Mouse (Mus musculus): ENCODE measurements around the gene Skida1.

The Skida1 gene

DNA sequence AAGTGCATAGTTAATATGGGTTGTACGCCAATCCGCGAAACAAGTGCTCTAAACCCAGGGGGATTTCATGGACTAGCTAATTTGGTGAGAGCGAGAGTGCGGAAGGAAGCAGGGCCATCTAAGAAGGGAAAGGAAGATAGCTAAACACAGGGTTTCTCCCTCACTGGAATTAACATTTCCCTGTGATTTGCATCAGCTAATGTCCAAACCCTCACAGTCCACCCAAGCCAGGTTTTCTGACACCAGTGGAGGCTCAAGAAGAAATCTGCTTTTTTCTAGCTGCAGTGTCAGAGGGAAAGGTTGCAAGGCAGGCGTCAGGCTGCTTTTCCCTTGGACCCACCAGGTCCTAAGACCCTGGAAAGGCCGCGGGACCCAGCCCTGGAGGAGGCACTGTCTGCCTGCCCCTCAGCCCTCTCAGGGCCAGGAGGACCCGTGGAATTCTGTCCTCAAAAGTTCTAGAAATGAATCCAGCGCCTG, 9.9 kb downstream of the Skida1 start:
- no peak for DNase-seq (ENCODE audit: low spot score)

DNA sequence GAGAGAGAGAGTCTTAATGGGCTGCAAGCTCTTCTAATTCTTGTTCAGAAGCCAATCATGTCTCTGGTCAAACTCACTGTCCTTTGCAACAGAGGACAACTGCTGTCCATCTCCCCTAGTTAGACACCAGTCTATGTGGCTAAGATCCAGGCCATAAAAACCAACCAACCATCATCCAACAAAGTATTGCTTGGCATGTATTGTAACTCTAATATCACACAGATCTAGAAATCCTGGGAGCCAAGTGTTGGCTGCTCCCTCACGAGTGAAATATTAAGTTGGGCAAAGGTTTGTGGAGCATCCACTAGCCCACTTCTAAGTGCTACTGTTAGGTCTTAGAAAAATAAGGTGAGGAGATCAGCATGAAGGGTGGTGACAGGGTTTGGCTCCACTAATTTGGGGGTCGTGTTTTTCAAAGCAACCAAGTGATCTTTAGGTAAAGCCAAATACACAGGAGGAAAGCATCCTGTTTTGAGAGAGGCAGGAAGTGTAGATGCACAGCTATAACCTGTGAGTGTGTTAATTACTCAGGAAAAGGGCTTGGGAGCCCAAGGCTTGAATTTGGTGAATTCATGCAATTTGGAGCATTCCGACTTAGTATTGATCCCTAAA, 10.6 kb downstream of the Skida1 start:
- no peak for DNase-seq (ENCODE audit: low spot score)

DNA sequence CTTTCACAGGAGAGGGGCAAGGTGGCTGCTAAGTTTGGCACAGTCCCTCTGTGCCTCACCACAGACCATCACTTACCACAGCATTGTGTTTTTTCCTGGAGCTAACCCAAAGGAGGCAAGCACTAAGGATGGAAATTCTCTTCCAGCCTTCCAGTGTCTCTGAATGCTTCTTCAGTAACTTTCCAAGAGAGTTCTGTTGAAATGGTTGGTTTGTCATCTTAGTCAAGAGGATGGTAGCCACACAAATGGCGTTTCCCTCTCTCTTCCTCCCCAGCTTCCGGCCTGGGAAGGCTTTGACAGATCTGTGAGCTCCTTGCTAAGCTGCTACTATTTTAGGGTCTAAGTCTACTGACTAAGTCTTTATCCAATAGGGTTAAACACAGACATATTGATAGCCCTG, 11.4 kb downstream of the Skida1 start, which contains the start of gene A930004D18Rik:
A930004D18Rik (minus strand) TSS at position 247 of the 400 bp plus-strand sequence.
- no peak for DNase-seq (ENCODE audit: low spot score)

DNA sequence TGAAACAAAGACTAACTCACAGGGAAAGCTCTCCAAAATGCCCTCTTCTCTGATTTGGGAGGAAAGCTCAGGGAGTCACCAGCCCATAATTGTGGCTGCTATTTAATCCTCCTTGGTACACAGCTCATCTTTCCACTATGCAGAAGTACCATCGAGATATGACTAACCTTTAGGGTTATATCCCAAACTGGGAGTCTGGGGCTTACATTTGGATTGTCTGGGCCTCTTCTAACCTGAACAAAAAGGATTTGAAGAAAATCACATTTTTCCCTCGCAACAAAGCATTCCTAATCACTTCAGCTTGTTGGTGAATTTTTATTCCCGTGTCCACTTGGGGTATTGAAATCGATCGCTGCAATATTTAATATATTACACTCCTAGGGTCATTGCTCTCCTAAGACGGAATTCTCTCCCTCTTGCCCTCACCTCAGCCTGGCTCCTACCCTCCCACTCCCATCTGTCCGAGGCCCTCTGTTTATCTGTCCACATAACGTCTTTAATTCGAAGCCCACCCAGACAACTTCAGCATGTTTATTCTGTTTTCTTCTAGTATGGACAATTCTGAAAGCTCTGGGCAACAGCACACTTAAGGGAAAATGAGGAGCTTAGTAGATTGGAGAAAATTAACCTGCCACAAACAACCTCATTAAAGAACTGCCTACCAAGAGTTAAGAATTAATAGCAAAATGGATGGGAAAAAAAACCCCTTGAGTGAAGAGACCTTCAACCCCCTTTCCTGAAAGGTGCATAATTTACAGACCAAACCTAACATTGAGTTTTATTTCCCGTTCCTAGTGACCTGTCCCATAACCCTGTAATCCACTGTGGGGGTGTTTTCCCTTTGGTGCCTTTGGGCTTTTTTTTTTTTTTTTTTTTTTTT, 14.2 kb downstream of the Skida1 start:
- DNase-seq (ENCODE audit: low spot score): no peak

DNA sequence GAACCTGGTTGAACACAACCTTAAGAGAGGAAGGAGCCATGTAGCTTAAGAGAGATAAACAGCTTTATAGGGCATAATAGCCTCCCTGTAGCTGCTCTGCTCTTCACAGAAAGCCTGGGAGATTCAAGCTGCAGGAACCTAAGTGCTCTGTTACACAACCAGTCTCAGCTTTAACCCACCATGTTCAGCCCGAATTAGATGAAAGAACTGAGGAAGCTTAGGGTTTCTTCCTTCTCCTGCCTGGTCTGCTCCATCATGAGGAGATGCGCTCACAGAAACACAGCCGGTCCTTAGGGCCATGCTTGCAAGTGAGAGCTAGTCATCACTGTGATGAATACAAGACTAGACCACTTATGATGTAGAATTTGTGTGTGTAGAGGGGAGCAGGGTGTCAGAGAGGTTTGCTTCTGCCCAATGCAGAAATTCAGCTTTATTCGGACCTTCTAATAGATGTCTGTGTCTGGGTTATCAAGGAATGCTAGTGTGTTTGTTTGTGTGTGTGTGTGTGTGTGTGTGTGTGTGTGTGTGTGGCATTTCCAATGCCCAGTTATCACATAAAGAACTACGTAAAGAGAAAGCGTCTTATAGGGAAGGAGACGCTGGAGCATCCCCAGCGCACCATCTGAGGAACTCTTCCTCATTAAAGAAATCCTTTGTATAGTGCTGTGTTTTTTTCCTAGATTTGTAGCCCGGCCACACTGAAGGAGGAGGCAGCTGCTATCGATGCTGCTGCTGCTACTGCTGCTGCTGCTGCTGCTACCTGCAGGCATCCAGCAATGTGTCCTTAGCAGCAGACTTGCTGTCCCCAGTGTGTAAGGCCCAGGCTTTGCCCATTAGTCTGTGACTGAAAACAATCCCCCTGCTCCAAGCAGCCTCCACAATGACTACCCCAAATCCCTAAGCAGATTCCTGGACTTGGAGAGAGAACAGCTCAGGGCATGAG, 15.4 kb downstream of the Skida1 start:
- DNase-seq (ENCODE audit: low spot score): no peak

DNA sequence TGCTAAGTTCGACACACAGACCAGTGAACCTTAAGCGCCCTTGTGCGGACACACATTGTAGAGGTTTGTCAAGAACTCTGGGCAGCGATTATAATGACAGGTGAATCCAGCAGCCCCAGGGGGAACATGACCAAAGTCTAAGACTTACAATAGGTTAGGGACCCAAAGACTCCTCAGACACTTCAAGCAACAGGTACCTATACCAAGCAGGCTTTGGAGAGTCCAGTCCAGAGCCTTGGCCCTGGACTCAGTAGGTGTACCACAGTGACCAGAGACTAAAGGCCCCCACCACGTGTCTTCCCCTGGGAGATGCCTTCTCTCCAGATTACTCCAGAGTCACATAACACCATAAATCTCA, 16.3 kb downstream of the Skida1 start:
- DNase-seq (ENCODE audit: low spot score): no peak

DNA sequence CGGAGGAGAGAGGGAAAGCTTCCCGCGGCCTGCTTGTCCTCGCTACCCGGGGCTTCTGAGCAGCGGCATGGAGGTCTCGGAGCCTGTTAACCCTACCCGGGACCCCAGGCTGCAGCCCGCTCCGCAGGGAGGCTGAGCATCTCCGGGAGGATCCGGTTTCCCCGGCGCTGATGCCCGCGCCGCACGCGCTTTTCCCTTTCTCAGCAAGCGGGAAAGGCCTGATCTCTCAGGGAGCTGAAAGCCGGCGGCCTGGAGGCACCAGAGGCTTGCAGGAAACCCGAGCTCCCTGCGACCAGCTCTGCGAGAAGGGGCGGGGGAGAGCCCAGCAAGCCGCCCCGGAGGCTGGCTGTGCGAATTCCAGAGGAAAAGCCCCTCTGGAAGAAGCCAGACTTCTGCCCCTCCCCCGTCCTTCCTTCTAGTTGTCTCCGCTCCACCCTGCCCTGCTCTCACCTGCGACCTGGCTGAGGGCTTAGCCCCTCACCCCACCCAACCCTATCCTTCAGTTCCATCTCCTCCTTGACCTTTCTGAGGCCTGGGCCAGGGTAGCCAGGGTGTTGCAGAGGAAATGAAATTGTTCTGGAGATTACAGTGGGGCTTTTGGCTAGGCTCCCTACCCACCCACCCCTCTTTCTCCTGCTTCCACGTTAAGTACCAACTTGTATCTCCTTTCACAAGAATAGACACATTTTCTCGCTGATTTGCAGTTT, 16.9 kb downstream of the Skida1 start:
- DNase-seq (ENCODE audit: low spot score): peak; percentile 55

DNA sequence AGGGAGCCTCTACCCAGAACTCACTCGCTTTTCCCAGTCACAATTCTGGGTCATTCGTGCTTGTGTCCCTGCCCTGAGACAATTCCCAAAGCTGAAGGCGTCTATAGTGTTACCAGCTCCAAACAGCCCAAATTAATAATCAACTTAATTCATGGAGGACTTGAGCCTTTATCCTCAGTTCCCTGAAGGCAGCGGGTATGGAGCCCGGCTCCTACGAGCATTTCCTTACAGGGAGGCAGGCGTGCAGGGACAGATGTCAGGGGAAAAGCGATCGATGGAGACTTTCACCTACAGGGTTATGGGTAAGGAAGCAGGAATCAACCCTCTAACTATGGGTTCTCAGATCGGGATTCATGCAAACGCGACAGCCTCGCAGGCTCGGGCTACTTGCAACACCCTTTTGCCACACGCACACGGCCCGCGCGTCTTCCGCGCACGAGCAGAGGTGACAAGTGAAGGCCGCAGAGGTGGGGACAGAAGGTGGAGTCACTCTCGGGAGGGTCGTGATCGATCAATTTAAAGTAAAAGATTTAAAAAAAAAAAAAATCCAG, 17.5 kb downstream of the Skida1 start:
- peak; percentile 39 for DNase-seq (ENCODE audit: low spot score)

DNA sequence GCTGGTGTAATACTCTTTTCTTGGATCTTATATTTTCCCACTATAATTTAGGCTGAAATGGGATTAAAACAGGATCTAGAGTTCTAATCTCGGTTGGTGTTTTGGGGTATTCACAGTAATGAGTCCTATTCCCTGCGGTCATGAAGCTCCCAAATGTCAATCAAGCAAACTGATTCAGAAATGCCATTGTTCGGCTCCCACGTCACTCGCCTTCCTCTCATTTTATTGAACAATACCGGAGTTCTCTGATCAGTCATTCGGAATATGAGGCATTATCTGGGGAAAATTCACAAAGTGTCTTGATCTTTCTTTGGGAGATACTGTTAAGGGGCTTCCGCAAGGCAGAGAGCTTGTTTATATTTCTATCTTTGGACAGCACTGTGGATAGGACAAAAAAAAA, 18.3 kb downstream of the Skida1 start:
- no peak for DNase-seq (ENCODE audit: low spot score)

DNA sequence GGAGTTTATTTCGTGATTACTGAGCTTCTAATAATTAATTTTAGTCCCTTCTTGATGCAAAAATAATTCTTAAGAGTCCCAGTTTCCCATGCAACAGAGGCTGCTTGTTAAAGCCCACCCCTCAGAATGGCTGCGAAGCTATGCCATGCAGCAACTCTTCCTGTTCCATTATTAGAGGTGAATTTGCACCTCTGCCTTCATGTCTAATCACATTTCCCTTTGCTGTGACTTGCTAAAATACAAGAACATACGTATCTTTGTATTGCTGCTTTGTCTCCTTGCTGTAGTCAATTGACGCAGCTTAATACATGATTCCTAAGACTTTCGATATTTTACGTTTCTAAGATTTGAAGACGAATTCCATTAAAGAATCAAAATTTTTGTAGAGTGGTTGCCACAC, 19.2 kb downstream of the Skida1 start:
- DNase-seq (ENCODE audit: low spot score): no peak

DNA sequence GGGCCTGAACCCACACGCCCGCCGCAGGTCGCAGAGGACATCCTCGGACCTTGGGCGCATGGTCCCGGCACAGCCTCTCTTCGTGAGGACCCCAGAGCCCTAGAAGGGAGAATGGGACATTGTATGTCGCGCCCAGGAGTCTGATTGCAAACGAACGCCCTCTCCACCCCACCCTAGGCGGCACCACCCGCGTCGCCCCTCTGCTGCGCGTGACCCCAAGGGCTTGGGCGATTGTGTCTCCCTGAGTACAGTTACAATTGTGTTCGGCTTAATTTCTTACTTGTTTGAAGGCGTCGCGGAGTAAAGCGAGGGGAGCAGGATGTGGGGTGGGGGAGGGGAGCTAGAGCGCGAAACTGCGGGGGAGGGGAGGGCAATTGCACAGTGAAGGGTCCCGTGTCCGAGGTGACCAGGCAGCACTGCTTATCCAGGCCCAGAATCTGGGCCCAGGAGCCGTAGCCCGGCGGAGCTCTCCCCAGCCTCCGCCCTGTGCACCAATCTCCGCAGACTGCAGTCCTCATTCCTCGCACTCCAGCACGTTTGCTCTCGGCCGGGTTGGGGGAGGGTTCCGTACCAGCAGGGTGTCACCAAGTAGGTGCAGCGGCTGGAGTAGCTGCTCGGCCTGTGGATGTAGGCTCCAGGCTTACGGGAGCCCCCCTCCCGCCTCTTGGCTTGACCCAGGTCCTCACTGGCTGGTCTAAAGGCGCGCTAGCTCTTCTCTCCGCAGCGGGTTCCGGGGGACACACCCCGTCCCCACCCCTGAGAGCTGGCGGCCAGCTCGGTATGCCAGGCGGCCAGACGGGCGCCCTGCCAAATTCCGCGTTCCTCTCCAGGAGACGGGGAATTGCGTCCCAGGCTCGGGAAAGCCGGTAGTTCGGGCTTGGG, 20.5 kb downstream of the Skida1 start:
- peak; percentile 89 for DNase-seq (ENCODE audit: low spot score)

DNA sequence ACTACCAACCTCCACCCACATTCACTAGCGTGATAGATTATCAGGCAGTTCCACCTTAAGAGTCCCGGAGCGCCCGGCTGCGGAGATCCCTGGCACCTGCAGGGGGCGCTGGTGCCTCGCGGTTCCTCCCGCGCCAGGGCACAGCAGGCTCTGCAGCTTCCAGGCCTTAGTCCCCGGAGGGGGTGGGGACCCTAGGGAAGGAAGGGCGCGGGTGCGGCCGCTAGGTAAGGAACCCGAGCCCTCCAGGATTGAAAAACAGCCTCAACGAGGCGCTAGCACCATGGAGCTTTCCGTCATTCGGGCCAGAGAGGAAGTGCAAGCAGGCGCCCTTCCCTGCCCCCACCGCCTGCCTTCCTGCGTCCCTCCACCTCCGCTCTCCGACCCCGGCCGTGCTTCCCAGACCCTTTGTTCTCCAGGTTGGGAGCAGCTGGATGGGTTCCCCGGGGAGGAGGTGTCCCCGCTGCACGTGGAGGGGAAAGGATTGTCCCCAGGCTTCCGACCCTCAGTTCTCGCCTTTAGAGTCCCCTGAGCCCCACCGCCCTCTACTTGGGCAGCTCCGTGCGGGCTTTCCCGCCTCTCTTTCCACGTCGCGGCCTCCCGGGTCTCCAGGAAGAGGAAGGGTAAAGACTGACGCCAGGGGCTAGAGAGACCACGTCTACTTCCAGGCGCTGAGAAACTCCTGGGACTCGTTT, 21.3 kb downstream of the Skida1 start:
- peak; percentile 95 for DNase-seq (ENCODE audit: low spot score)

DNA sequence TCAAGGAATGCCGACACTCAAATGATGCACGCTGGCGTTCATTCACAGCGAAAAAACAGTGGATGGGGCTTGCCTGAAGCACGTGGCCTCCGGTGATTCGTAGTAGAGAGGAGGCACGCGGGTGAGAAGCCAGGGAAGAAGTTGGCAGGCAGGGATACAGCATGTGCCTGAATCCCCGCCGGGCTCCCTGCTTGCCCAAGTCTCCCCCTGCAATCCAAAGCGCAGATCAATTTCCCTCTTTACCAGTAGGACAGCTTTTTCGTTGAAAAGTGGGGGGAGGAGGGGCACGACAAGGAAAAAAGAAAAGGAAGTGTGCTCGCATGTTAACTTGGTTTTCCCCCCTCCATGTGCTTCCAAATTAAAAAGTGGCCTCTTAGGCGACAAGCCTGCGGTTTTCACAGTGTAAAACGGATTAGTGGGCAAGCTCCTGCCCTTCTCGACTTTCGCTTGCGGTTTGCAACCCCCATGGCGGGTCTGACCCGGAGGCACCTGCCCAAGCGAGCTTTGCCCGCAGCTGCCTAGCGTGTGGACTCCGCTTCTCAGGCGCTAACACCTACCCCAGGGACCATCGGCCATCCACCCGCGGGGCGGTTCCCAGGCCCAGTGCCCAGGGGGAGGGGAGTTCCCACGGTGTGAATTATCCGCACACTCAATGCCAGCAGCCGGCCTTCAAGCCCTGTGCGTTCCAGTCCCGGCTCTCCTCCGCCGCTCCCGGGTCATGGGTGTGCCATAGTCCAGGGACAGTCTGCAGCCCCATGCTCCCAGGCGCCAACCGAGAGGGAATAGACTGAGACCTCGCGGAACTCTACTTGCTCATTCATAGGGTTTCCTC, 22.5 kb downstream of the Skida1 start:
- peak; percentile 43 for DNase-seq (ENCODE audit: low spot score)

DNA sequence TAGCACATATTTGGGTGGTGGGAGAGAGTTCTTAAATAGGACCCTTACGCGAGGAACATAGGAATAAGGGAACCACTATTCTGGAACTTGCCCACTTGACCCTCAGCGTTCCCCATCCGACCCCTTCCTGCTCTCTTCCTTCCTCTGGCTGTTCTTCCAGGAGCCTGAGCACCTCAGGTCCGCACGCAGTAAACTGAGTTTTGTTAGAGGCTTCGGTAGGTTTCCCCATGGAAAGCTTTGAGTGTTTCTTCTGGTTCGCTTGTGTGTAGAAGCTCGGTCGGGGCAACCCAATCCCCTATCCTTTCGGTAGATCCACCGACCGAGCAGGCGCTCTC, 23.1 kb downstream of the Skida1 start:
- no peak for DNase-seq (ENCODE audit: low spot score)

DNA sequence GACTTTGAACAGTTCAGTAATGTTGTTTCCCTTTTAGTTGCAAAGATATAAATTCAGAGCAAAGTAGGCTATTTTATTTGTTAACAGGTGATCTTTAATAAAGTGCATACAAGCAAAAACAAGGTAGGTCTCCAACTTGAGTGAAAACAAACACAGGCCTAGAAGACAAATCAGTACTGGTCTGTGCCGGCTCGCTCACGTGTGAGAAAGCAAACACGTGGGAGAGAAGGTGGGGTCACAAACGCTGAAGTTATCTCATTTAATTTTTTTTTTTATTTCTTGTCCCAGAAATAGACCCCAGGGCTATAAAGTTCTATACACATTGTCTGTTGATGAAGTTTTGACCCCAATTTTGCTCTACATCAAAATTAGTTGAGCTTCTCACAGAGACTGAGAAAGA, 23.7 kb downstream of the Skida1 start:
- no peak for DNase-seq (ENCODE audit: low spot score)

DNA sequence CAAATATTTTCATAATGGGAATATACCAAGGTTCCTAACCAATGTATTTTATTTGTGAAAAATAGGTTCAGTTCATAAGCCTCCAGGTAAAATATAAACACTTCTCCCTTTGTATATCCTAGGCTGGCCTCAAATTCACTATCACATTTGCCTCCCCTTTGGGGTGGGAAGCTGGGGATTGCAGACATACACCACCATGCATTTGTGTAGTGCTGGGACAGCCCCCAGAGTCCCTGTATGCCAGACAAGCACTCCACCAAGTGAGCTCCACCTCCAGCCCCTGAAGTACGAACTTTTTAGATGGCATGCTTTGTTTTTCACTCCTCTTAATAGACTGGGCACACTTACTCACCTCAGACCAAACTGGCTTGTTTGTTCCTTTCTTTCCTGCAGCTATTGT, 26.0 kb downstream of the Skida1 start:
- no peak for DNase-seq (ENCODE audit: low spot score)

DNA sequence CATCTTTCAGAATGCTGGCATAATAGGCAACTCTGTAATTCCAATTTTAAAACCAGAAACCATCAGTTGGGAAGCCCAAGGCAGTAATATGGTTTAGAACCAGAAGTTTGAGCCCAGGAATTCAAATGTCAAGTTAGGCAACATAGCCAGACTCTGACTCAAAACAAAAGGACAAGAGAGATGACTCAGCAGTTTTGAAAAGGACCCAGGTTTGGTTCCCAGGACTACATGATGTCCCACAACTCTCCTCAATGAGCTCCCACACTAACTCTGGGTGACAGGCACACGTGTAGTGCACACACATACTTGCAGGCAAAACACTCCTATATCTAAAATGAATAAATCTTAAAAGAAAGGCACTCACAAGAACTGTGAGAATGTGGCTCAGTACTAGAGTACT, 29.7 kb downstream of the Skida1 start:
- DNase-seq (ENCODE audit: low spot score): no peak

DNA sequence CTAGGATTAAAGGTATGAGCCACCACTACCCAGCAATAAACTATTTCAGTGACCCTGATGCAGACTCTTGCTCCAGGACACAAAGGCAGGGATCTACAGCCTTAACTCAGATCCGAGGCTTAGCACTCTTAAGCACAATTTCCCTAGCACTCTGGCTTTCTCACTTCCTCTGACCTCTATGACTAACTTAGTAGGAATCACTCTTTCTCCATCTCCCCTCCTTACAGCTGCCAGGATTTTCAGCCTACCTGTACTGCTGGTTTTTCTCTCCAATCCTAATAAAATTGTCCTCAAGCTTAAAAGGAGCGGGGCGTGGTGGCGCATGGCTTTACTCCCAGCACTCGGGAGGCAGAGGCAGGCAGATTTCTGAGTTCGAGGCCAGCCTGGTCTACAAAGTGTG, 31.5 kb downstream of the Skida1 start:
- DNase-seq (ENCODE audit: low spot score): no peak

DNA sequence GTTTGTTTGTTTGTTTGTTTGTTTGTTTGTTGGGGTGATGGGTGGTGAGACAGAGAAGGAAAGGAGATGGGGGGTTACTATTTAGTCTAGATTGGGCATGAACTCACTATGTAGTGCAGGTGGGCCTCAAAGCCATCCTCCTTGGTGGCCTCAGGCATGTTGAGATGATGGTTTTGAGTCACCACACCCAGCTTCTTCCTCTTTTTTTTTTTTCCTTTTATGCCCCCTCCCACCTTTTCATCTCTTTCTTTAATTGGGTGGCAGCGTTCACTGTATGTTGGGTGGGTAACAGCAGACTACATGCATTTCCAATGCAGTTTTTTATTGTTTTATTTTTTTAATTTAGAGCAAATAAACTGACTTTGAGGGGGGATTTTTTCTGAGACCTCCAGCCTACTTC, 32.2 kb downstream of the Skida1 start:
- DNase-seq (ENCODE audit: low spot score): no peak
